Mouse (Mus musculus): ENCODE measurements around the gene Olfr282.

DNA sequence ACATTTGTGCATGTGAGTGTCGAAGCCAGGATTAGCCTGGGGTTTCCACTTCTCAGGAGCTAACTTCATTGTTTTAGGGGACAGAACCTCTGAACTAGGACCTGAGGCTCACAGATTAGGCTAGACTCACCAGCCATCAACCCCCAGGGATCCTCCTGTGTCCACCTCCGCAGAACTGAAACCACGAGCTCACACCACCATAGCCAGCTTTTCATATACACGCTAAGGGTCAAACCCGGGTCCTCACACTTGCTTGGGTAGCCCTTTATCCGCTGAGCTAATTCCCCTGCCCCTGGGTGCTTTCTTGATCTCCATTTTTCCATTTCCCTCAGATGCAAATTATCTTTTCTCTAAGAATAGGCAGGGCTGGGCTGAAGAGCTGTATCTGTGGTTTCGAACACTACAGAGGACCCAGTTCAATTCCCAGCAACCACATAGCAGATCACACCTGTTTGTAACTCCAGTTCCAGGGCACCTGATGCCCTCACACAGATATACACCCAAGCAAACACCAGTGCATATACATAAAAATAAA, 48.6 kb downstream of the Olfr282 start:
- TF ChIP-seq CTCF (IDR thresholded peaks at IDR 0.05; ENCODE audit: low read depth, low read length), result no peak
- TF ChIP-seq EP300 (IDR thresholded peaks at IDR 0.05; ENCODE audit: insufficient read depth, low read depth, low read length), result no peak
- TF ChIP-seq POLR2A (IDR thresholded peaks at IDR 0.05; ENCODE audit: insufficient read depth, low read length), result no peak
